Mouse (Mus musculus): ENCODE measurements around the gene Zmynd8. TPM values are rescaled to one million over a fixed set of nuclear protein-coding genes. Genes with fewer than 3 reads are reported as not detected.

The Zmynd8 gene
- 100 to 1,000 TPM; 150 to 151 TPM for total RNA-seq (2021)
- long read RNA-seq, experiment 1, full-length matches to known transcripts, result 3 of 70 reads
- long read RNA-seq, experiment 1, partial matches to known transcripts, result 35 of 70 reads
- long read RNA-seq, experiment 1, other reads (novel, unspliced or antisense), result 32 of 70 reads
- long read RNA-seq, experiment 2, partial matches to known transcripts, result 9 of 31 reads
- long read RNA-seq, experiment 2, other reads (novel, unspliced or antisense), result 22 of 31 reads

DNA sequence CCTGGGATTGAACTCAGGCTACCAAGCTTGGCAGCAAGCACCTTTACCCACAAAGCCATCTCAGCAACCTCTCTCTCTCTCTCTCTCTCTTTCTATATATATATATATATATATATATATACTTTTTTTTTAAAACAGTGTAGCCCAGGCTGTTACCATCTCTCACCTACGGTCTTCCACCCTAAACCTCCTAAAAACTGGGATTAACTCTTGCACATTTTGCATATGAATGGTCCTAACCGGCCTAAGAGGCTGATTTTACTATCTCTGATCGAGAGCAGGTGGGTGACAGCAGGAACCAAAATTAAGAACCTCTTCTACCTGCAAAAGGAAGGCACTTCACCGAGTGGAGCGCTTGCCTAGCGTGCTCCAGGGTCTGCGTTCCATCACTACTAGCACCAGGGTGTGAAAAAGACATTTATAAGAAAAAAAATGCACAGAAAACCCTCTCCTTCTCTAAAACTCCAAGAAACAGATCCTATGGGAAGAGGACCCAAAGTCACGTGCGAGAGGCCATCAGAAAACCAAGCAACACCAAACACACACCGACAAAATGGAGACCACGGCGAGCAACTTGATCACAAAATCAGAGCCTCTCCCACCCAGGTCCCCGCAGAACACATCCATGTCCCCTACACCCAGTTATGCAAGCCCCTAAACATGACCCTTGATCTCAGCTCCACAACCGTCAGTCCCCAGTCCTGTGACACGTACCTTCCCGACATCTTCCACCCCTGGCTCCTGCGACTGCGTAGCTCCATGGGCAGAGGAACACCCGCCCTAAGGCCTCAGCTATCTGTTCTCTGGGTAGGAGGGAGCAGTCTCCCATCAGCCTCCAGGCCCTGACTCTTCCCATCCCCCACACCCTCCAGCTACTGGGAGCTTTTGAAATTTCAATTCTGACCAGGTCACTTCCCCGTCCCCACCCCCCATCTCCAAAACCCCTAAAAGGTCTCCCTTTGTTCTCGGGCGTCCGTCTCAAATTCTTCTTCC lies at the start of gene Zmynd8:
Zmynd8 (minus strand) TSS at position 815 of the 993 bp plus-strand sequence.
- DNase-seq (ENCODE audit: low spot score in 2 of 2), result no peak

GRCm38 (mm10) chr2:165948007-165948406 lies 49.2 kb upstream of the Zmynd8 start:
- DNase-seq (ENCODE audit: low spot score in 2 of 2), result no peak

- no peak for DNase-seq (ENCODE audit: low spot score in 2 of 2)
These were observed 47.3 kb upstream of the Zmynd8 start for GRCm38 (mm10) chr2:165946046-165946564.

- no peak for DNase-seq (ENCODE audit: low spot score in 2 of 2)
These were observed 45.9 kb upstream of the Zmynd8 start for GRCm38 (mm10) chr2:165944576-165945351.

DNA sequence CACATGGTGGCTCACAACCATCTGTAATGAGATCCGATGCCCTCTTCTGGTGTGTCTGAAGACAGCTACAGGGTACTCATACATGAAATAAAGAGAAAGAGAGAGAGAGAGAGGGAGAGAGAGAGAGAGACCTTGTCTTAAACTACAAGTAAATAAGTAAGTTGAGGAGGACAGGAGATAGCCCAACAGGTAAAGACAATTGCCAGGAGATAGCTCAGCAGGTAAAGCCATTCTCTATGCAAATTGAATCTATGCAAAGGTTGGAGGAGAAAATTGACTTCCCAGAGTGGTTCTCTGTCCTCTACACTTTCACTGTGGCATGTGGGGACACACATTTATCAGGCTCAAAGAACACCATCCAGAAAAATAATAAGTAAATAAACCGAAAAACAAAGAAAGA lies 44.3 kb upstream of the Zmynd8 start:
- no peak for DNase-seq (ENCODE audit: low spot score in 2 of 2)

- no peak for DNase-seq (ENCODE audit: low spot score in 2 of 2)
These were observed 37.3 kb upstream of the Zmynd8 start for GRCm38 (mm10) chr2:165936106-165936505.

- no peak for DNase-seq (ENCODE audit: low spot score in 2 of 2)
These were observed 28.9 kb upstream of the Zmynd8 start for GRCm38 (mm10) chr2:165927705-165928104.

GRCm38 (mm10) chr2:165926191-165926590 lies 27.4 kb upstream of the Zmynd8 start:
- no peak for DNase-seq (ENCODE audit: low spot score in 2 of 2)

- no peak for DNase-seq (ENCODE audit: low spot score in 2 of 2)
These were observed 26.3 kb upstream of the Zmynd8 start for GRCm38 (mm10) chr2:165925144-165925543.

DNA sequence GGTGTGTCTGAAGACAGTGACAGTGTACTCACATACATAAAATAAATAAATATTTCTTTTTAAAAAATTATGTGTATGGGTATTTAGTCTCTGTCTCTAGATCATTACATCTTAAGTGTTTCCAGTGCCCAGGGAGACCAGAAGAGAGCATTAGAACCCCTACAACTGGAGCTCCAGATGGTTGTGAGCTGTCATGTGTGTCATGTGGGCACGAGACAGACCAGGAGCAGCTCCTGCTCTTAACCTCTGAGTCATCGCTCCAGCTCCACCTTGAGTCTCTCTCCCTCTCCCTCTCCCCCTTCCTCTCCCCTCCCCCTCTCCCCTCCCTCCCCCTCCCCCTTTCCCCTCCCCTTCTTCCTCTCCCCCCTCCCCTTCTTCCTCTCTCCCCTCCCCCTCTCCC lies 25.9 kb upstream of the Zmynd8 start:
- DNase-seq (ENCODE audit: low spot score in 2 of 2), result no peak

DNA sequence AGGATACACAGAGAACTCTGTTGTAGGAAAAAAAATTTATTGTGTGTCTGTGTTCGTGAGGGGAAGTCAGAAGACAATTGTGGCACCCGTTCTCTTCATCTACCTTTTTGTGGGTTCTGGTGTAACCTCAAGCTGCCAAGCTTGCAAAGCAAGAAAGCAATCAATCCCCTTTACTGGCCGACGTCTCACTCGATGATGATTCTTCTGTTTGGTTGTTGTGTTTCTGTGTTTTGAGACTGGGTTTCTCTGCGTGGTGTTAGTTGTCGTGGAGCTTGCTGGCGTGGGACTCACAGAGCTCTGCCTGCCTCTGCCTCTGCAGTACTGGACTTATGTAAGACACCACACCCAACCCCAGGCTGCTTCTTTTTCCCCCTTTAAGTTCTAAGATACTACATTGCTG lies 24.9 kb upstream of the Zmynd8 start:
- DNase-seq (ENCODE audit: low spot score in 2 of 2), result no peak

GRCm38 (mm10) chr2:165922994-165923393 lies 24.2 kb upstream of the Zmynd8 start:
- no peak for DNase-seq (ENCODE audit: low spot score in 2 of 2)

- no peak for DNase-seq (ENCODE audit: low spot score in 2 of 2)
These were observed 23.4 kb upstream of the Zmynd8 start for GRCm38 (mm10) chr2:165922047-165922728.

GRCm38 (mm10) chr2:165914298-165914697 lies 15.5 kb upstream of the Zmynd8 start:
- DNase-seq (ENCODE audit: low spot score in 2 of 2), result peak; percentile 95 to 96

DNA sequence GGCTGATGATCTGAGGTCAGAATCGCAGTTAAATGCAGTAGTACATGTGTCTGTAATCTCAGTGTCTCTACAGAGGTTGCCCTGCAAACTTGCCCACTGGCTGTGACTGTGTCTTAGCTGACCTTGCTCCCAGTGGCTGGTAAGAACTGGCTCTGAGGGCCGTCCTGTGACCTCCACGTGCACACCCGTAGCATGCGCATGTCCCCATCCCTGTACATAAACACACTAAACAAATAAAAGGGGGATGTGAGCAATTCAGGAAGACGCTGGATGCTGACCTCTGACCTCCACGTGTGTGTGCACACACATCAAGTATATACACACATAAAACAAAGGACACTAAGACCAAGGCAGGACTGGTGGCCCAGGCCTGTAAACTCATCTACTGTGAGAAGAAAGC lies 14.3 kb upstream of the Zmynd8 start:
- DNase-seq (ENCODE audit: low spot score in 2 of 2), result no peak

- no peak for DNase-seq (ENCODE audit: low spot score in 2 of 2)
These were observed 10.9 kb upstream of the Zmynd8 start for GRCm38 (mm10) chr2:165909731-165910130.

DNA sequence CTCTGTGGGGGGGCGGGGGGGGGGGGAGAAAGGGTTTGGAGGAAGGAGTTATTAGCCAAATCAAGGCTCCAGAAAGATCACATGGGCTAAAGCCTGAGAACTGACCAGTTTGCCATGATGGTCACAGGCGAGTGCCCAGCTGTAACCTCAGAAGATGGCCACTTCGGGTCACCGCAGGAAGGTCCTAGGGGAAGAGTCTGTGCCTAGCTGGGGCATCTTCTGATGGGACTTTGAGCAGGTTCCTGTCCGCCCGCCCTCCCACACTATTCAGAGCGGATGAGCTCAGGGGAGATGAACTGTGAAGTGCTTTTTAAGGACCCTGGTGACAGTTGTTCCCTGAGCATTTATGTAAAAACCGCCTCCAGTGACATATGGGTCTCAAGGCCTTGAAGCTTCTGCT lies 8.4 kb upstream of the Zmynd8 start:
- no peak for DNase-seq (ENCODE audit: low spot score in 2 of 2)

- DNase-seq (ENCODE audit: low spot score in 2 of 2), result no peak
These were observed 7.6 kb upstream of the Zmynd8 start for GRCm38 (mm10) chr2:165906332-165906945.

DNA sequence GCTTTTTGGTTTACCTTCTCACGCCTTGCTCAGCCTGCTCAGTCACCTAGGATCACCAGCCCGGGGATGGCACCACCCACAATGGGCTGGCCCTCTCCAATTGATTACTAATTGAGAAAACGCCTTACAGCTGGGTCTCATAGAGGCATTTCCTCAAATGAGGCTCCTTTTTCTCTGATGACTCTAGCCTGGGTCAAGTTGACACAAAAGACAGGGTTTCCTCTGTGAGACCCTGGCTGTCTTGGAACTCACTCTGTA lies 2.2 kb upstream of the Zmynd8 start:
- no peak for DNase-seq (ENCODE audit: low spot score in 2 of 2)

DNA sequence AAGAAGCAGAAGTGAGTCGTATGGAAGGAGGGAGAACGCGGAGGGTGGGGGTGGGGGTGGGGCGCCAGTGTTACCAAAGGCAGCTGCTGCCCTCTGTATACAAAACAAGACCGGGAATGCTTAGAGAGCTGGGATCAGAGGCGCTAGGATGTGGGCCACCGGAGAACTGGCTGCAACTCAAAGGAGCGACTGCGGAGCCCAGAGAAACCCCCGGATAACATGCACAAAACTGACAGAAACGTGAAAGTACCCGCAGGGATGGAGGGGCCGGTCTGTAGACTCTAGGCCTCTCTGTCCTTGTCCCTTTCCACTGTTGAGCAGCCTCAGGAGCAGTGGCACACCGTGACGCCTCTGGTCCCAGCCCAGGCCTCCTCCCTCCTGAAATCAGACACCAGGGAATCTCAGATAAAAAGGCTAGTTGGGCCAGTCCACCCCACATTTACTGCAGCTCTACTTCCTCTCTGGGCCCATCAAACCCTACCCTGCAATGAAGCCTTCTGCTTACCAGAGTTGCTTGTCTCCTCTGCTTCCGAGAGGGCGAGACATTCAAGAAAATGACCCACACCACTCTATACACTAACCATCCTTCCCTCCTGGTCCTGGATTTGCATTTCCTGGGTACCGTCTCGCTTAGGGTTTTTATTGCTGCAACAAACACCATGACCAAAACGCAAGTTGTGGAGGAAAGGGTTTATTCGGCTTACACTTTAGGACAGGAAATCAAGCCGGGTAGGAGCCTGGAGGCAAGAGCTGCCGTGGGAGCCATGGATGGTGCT lies 1.7 kb upstream of the Zmynd8 start:
- no peak for DNase-seq (ENCODE audit: low spot score in 2 of 2)
